Mouse (Mus musculus): ENCODE measurements around the gene Crtac1. TPM values are rescaled to one million over a fixed set of nuclear protein-coding genes. Genes with fewer than 3 reads are reported as not detected.
A peak's percentile ranks its signal among the peaks of the same experiment; 100 is the strongest.

The Crtac1 gene
- total and polyA plus RNA-seq, 3 experiments: not detected

DNA sequence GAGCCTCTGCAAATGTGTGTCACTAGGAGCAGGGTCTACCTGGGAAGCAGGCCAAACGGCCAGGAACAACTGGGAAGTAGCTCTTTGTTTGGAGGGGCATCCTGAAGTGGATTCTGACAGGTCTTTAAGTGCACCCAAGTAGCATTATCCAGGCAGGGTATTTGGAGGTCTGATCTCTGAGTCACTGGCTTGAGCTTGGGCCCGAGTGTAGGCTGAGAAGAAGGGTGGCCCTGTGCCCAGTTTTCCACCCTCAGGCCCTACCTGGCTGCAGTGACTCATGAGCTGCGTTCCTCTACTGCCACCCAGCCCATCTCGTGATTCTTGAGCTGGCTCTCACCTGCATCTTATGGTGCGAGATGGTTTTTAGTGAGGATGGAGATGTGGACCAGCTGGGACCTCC is 173.0 kb downstream of the Crtac1 start:
- H3K4me1 ChIP-seq (ENCODE audit: control insufficient read depth in 1 of 2, insufficient read depth in 2 of 2): peaks cover 13 to 29% of the 10 kb centered on the region in 2 experiments
- in situ Hi-C loops (cut with MboI; ENCODE audit: low pct_ligation_motif_present, low pct_unique_long_range_greater_than_20kb, low sequenced_read_pairs): no loop called here
- no peaks in the 10 kb centered on the region for H3K36me3 ChIP-seq (replicated peaks in 1 of 2; ENCODE audit: control insufficient read depth in 1 of 2, insufficient read depth in 1 of 2, low read length in 1 of 2)
- dilution Hi-C loops (cut with MboI; ENCODE audit: extremely low pct_ligation_motif_present, extremely low pct_unique_long_range_greater_than_20kb, low sequenced_read_pairs): no loop called here
- H3K4me2 ChIP-seq (ENCODE audit: insufficient read depth, low read depth, poor library complexity, severe bottlenecking): no peak overlapping the region
- peaks cover 14% of the 10 kb centered on the region for H3K27me3 ChIP-seq (replicated peaks)
- no peaks in the 10 kb centered on the region for H3K79me2 ChIP-seq (replicated peaks; ENCODE audit: control insufficient read depth, extremely low read depth, insufficient read depth, poor library complexity, severe bottlenecking)
- peaks cover 3% of the 10 kb centered on the region for H3K9me3 ChIP-seq (replicated peaks; ENCODE audit: low read length)
- TF ChIP-seq ZNF384 (IDR thresholded peaks at IDR 0.05; ENCODE audit: low read depth, low read length) (no peak), POLR2AphosphoS2 (IDR thresholded peaks at IDR 0.05; ENCODE audit: low read depth, low read length) (no peak), TCF12 (IDR thresholded peaks at IDR 0.05; ENCODE audit: low read depth, low read length) (no peak), MYC (IDR thresholded peaks at IDR 0.05; ENCODE audit: low read depth, low read length) (no peak), MAFK (IDR thresholded peaks at IDR 0.05; ENCODE audit: insufficient replicate concordance, low read length) (no peak), KAT2A (IDR thresholded peaks at IDR 0.05; ENCODE audit: insufficient replicate concordance, low read length) (no peak), BHLHE40 (IDR thresholded peaks at IDR 0.05; ENCODE audit: low read depth, low read length) (no peak), PAX5 (IDR thresholded peaks at IDR 0.05; ENCODE audit: low read length) (no peak), SIN3A (IDR thresholded peaks at IDR 0.05; ENCODE audit: low read length) (no peak), MAX (IDR thresholded peaks at IDR 0.05; ENCODE audit: low read length) (no peak), JUND (conservative IDR thresholded peaks at IDR 0.05; ENCODE audit: low read depth, low read length) (no peak), IRF4 (IDR thresholded peaks at IDR 0.05; ENCODE audit: low read depth, low read length) (no peak)
- no peak overlapping the region for H3K27ac ChIP-seq (ENCODE audit: insufficient read depth, low read depth)
- no peak overlapping the region for H3K9ac ChIP-seq (ENCODE audit: insufficient read depth, low read depth)
- H3K4me3 ChIP-seq (replicated peaks in 1 of 3; ENCODE audit: low read depth in 2 of 3, low read length in 2 of 3, poor library complexity in 1 of 3): no peak overlapping the region
- DNase-seq (ENCODE audit: extremely low read depth): no peak

DNA sequence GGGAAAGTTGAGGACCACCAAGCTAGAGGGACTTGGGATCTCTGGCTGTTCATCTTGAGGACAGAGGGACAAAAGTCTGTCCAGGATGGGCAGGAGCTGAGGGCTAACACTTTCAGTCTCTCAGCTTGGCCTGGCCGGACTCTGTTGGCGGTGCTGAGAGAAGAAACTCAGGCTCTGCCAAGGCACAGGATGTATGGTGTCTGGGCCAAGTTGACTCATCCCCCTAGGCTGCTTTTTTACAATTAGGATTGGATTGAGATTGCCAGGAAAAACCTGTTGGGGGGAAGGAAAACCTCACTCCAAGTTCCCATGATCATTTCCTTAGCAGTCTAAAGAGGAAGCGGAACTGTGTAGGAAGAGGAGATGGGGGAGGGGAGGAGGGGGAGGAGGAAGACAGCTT is 173.6 kb downstream of the Crtac1 start:
- in situ Hi-C loops (cut with MboI; ENCODE audit: low pct_ligation_motif_present, low pct_unique_long_range_greater_than_20kb, low sequenced_read_pairs) (no loop called here), dilution Hi-C loops (cut with MboI; ENCODE audit: extremely low pct_ligation_motif_present, extremely low pct_unique_long_range_greater_than_20kb, low sequenced_read_pairs) (no loop called here)
- Histone ChIP-seq H3K4me2 (ENCODE audit: insufficient read depth, low read depth, poor library complexity, severe bottlenecking) (no peak overlapping the region), H3K9me3 (replicated peaks; ENCODE audit: low read length) (peaks cover 1% of the 10 kb centered on the region), H3K4me1 (ENCODE audit: control insufficient read depth in 1 of 2, insufficient read depth in 2 of 2) (peaks cover 13 to 29% of the 10 kb centered on the region in 2 experiments), H3K9ac (ENCODE audit: insufficient read depth, low read depth) (no peak overlapping the region), H3K27me3 (replicated peaks) (peaks cover 19% of the 10 kb centered on the region), H3K79me2 (replicated peaks; ENCODE audit: control insufficient read depth, extremely low read depth, insufficient read depth, poor library complexity, severe bottlenecking) (no peaks in the 10 kb centered on the region), H3K36me3 (replicated peaks in 1 of 2; ENCODE audit: control insufficient read depth in 1 of 2, insufficient read depth in 1 of 2, low read length in 1 of 2) (no peaks in the 10 kb centered on the region), H3K27ac (ENCODE audit: insufficient read depth, low read depth) (no peak overlapping the region), H3K4me3 (replicated peaks in 1 of 3; ENCODE audit: low read depth in 2 of 3, low read length in 2 of 3, poor library complexity in 1 of 3) (no peak overlapping the region)
- no peak for DNase-seq (ENCODE audit: extremely low read depth)
- TF ChIP-seq CHD2 (IDR thresholded peaks at IDR 0.05; ENCODE audit: low read length) (peak; percentile 22; the same call in 1 of the 2 replicates), JUN (IDR thresholded peaks at IDR 0.05; ENCODE audit: insufficient read depth, low read depth, low read length) (no peak)

DNA sequence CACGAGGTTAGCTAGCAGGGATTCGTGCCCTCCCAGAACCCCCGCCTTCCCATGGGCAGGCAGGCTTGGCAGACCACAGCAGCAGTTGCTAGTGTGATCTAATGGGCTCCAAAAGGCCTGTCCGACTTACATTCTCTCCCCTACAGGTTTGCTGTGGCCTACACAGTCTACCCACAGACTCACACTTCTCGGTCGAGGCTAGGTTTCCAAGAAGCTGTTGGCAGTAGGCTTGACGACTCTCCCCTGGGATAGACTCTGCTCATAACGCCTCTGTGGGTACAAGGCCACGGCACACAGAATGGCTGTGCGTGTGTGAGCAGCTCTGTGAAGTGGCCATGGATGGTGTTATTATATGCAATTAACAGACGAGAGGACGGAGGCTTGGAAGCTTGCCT is 174.3 kb downstream of the Crtac1 start:
- dilution Hi-C loops (cut with MboI; ENCODE audit: extremely low pct_ligation_motif_present, extremely low pct_unique_long_range_greater_than_20kb, low sequenced_read_pairs): no loop called here
- Histone ChIP-seq H3K9me3 (replicated peaks; ENCODE audit: low read length) (no peaks in the 10 kb centered on the region), H3K36me3 (replicated peaks in 1 of 2; ENCODE audit: control insufficient read depth in 1 of 2, insufficient read depth in 1 of 2, low read length in 1 of 2) (no peaks in the 10 kb centered on the region), H3K4me1 (ENCODE audit: control insufficient read depth in 1 of 2, insufficient read depth in 2 of 2) (peaks cover 13 to 29% of the 10 kb centered on the region in 2 experiments), H3K4me2 (ENCODE audit: insufficient read depth, low read depth, poor library complexity, severe bottlenecking) (no peak overlapping the region), H3K4me3 (replicated peaks in 1 of 3; ENCODE audit: low read depth in 2 of 3, low read length in 2 of 3, poor library complexity in 1 of 3) (no peak overlapping the region), H3K9ac (ENCODE audit: insufficient read depth, low read depth) (no peak overlapping the region), H3K79me2 (replicated peaks; ENCODE audit: control insufficient read depth, extremely low read depth, insufficient read depth, poor library complexity, severe bottlenecking) (no peaks in the 10 kb centered on the region), H3K27ac (ENCODE audit: insufficient read depth, low read depth) (no peak overlapping the region), H3K27me3 (replicated peaks) (peaks cover 21% of the 10 kb centered on the region)
- in situ Hi-C loops (cut with MboI; ENCODE audit: low pct_ligation_motif_present, low pct_unique_long_range_greater_than_20kb, low sequenced_read_pairs): no loop called here
- DNase-seq (ENCODE audit: extremely low read depth): no peak
- no peak for TF ChIP-seq SIN3A (IDR thresholded peaks at IDR 0.05; ENCODE audit: low read length)
- no peak for TF ChIP-seq ZC3H11A (IDR thresholded peaks at IDR 0.05; ENCODE audit: low read depth, low read length)
- TF ChIP-seq TCF12 (IDR thresholded peaks at IDR 0.05; ENCODE audit: low read depth, low read length): no peak
- TF ChIP-seq UBTF (IDR thresholded peaks at IDR 0.05; ENCODE audit: low read depth, low read length): no peak
- TF ChIP-seq EP300 (IDR thresholded peaks at IDR 0.05; ENCODE audit: low read length): no peak
- no peak for TF ChIP-seq RCOR1 (conservative IDR thresholded peaks at IDR 0.05; ENCODE audit: low read depth, low read length)
- TF ChIP-seq MAZ (IDR thresholded peaks at IDR 0.05; ENCODE audit: low read depth, low read length): no peak
- no peak for TF ChIP-seq USF1 (IDR thresholded peaks at IDR 0.05; ENCODE audit: low read depth, low read length)
- no peak for TF ChIP-seq ZMIZ1 (IDR thresholded peaks at IDR 0.05; ENCODE audit: low read depth, low read length)
- TF ChIP-seq NRF1 (IDR thresholded peaks at IDR 0.05; ENCODE audit: low read depth, low read length): no peak
- no peak for TF ChIP-seq TBP (conservative IDR thresholded peaks at IDR 0.05; ENCODE audit: low read depth, low read length)
- no peak for TF ChIP-seq PAX5 (IDR thresholded peaks at IDR 0.05; ENCODE audit: low read length)
- no peak for TF ChIP-seq MAX (IDR thresholded peaks at IDR 0.05; ENCODE audit: low read length)
- no peak for TF ChIP-seq CTCF (conservative IDR thresholded peaks at IDR 0.05 in 1 of 2, IDR thresholded peaks at IDR 0.05 in 1 of 2; ENCODE audit: low read depth in 2 of 2, low read length in 2 of 2)
- TF ChIP-seq GABPA (IDR thresholded peaks at IDR 0.05; ENCODE audit: insufficient replicate concordance, low read depth, low read length): no peak
- TF ChIP-seq MXI1 (IDR thresholded peaks at IDR 0.05; ENCODE audit: low read depth, low read length): no peak
- no peak for TF ChIP-seq ELF1 (IDR thresholded peaks at IDR 0.05; ENCODE audit: low read depth, low read length)
- TF ChIP-seq MAFK (IDR thresholded peaks at IDR 0.05; ENCODE audit: insufficient replicate concordance, low read length): no peak

Data from CH12.LX (cell line).